Mouse (Mus musculus) testis, adult 2 months (tissue): Measurements from ENCODE around the gene Gm20388. TPM values are rescaled to one million over a fixed set of nuclear protein-coding genes. Genes with fewer than 3 reads are reported as not detected.
A peak's percentile ranks its signal among the peaks of the same experiment; 100 is the strongest.

Source experiments
- H3K27ac ChIP-seq: fragments of 200-500 bp; 2 replicates; pipeline ENCODE4 v1.5.1; 2012; ENCODE audit warnings: low read depth, low read length; ENCODE audit not compliant: control insufficient read depth, insufficient read depth
- H3K27me3 ChIP-seq: fragments of 200-500 bp; 2 replicates; pipeline ENCODE4 v1.6.1; 2012; ENCODE audit warnings: mild to moderate bottlenecking, low read length, moderate library complexity; ENCODE audit not compliant: control insufficient read depth, insufficient read depth
- H3K36me3 ChIP-seq: fragments of 200-500 bp; 2 replicates; pipeline ENCODE4 v1.6.1; 2012; ENCODE audit warnings: mild to moderate bottlenecking, low read length; ENCODE audit not compliant: control insufficient read depth, insufficient read depth
- H3K4me1 ChIP-seq: fragments of 200-500 bp; 2 replicates; pipeline ENCODE4 v1.6.1; 2012; ENCODE audit warnings: low read length; ENCODE audit not compliant: control insufficient read depth, insufficient read depth
- H3K4me3 ChIP-seq: fragments of 200-500 bp; 2 replicates; pipeline ENCODE4 v1.5.1; 2012; ENCODE audit warnings: low read depth, mild to moderate bottlenecking, low read length, moderate library complexity, mixed read lengths; ENCODE audit not compliant: control insufficient read depth
- CTCF ChIP-seq: fragments of 200-500 bp; IDR thresholded peaks from 2 replicates; pipeline ENCODE4 v1.5.1; 2012; ENCODE audit warnings: low read depth, mild to moderate bottlenecking, inconsistent platforms, low read length, moderate library complexity; ENCODE audit not compliant: control insufficient read depth, insufficient read depth, insufficient replicate concordance
- POLR2A ChIP-seq: fragments of 200-500 bp; IDR thresholded peaks from 2 replicates; pipeline ENCODE4 v1.6.1; 2012; ENCODE audit warnings: low read depth, mild to moderate bottlenecking, inconsistent platforms, low read length, moderate library complexity; ENCODE audit not compliant: control insufficient read depth
- polyA plus RNA-seq: library from polyadenylated mRNA; depleted of rRNA; stranded (reverse); fragments of >200 nt; gene quantifications from 2 replicates; pipeline ENCODE4 v1.2.3, GENCODE M21; 2012

Gm20388 gene
- polyA plus RNA-seq, 1 experiment: 5.6 TPM

DNA sequence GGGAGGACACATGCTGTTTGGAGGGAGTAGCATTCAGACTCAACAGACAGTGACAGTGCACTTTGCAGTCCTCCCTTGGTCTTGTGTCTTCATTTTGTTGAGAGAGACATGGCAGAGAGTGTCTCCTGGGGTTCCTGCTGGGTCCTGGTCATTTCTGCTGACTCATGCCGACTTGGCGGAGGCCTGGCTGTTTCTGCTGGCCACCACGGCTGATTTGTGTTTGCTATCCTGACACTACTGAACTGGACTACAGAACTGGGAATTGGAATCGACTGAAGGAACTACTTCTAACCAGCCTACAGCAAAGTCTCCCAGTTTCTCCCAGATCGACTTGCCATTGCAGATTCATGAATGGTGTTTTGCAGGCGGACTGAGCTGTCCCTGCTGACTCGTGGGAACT, 2028.1 kb downstream of the Gm20388 start:
- no peaks in the 10 kb centered on the region for H3K36me3 ChIP-seq
- H3K27ac ChIP-seq: no peak overlapping the region
- H3K4me3 ChIP-seq: no peak overlapping the region
- no peaks in the 10 kb centered on the region for H3K27me3 ChIP-seq
- TF ChIP-seq POLR2A: no peak
- TF ChIP-seq CTCF: no peak
- peaks cover 6% of the 10 kb centered on the region for H3K4me1 ChIP-seq

DNA sequence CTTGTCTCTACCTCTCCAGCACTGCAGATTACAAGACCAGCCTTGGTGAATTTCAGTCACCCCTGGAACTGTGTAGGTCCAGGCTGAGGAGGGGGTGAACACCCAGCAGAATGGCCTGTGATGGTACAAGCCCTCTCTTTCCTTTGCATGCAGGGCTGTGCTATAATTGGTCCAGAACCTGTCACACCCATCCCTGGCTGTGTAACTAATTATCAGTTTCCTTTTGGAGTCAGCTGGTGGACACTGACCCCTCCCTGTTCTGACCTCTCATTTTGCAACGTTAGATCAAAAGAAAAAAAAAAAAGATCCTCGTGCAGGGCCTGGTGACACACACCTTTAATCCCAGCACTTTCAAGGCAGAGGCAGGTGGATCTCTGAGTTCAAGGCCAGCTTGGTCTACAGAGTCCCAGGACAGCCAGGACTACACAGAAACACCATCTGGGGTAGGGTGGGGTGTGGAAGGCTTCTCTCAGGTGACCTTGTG, 2032.5 kb downstream of the Gm20388 start:
- H3K27ac ChIP-seq: no peak overlapping the region
- no peak overlapping the region for H3K4me3 ChIP-seq
- H3K36me3 ChIP-seq: no peaks in the 10 kb centered on the region
- TF ChIP-seq POLR2A (no peak), CTCF (no peak)
- H3K4me1 ChIP-seq: peaks cover 13% of the 10 kb centered on the region
- H3K27me3 ChIP-seq: no peaks in the 10 kb centered on the region

GRCm38 (mm10) chr8:121943716-121944115, 2033.1 kb downstream of the Gm20388 start:
- peaks cover 19% of the 10 kb centered on the region for H3K4me1 ChIP-seq
- H3K36me3 ChIP-seq: no peaks in the 10 kb centered on the region
- H3K4me3 ChIP-seq: no peak overlapping the region
- H3K27me3 ChIP-seq: no peaks in the 10 kb centered on the region
- TF ChIP-seq POLR2A (no peak), CTCF (no peak)
- no peak overlapping the region for H3K27ac ChIP-seq

DNA sequence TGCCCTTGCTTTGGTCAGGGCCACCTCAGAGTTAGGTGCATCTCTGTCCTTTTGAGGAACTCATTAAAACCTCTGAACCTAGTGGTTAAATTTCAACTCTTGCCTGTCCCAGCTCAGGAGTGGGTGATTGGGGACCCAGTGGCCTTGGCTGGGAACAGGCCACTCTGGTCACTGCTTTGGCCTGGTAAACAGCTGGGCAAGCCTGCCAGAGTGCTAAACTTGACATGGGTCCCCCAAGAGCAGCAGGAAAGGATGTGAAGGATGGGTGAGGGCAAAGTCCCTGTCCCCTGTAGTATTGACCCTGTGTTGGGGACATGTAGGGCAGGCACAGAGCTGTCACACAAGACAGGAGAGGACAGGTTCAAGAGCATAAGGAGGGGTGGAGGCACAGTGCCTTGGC, 2034.2 kb downstream of the Gm20388 start, which contains the start of gene Car5a:
TSS of gene Car5a (minus strand) at position 74 of the 400 bp plus-strand sequence.
- TF ChIP-seq POLR2A (no peak), CTCF (no peak)
- H3K36me3 ChIP-seq: no peaks in the 10 kb centered on the region
- no peak within 1 kb of the TSS for H3K27ac ChIP-seq
- H3K4me3 ChIP-seq: no peak within 1 kb of the TSS
- H3K27me3 ChIP-seq: no peaks in the 10 kb centered on the region
- H3K4me1 ChIP-seq: peaks cover 24% of the 10 kb centered on the region

- Histone ChIP-seq H3K4me1 (peaks cover 24% of the 10 kb centered on the region), H3K4me3 (no peak overlapping the region), H3K27me3 (no peaks in the 10 kb centered on the region), H3K36me3 (no peaks in the 10 kb centered on the region), H3K27ac (no peak overlapping the region)
- TF ChIP-seq POLR2A (no peak), CTCF (no peak)
Measured at GRCm38 (mm10) chr8:121946351-121946750, 2035.7 kb downstream of the Gm20388 start.

- TF ChIP-seq POLR2A (no peak), CTCF (no peak)
Measured at GRCm38 (mm10) chr8:121947047-121947752, 2036.6 kb downstream of the Gm20388 start.

GRCm38 (mm10) chr8:121947753-121948141, 2037.1 kb downstream of the Gm20388 start:
- TF ChIP-seq CTCF (no peak), POLR2A (no peak)
- Histone ChIP-seq H3K27ac (no peak overlapping the region), H3K36me3 (no peaks in the 10 kb centered on the region), H3K4me1 (peaks cover 27% of the 10 kb centered on the region), H3K27me3 (no peaks in the 10 kb centered on the region), H3K4me3 (peak overlapping the region; percentile 19)

More at GRCm38 (mm10) chr8:121947047-121947752, 2036.6 kb downstream of the Gm20388 start:
- H3K4me1 ChIP-seq: peaks cover 26% of the 10 kb centered on the region
- H3K27me3 ChIP-seq: no peaks in the 10 kb centered on the region
- no peak overlapping the region for H3K4me3 ChIP-seq
- H3K36me3 ChIP-seq: no peaks in the 10 kb centered on the region
- H3K27ac ChIP-seq: no peak overlapping the region; the same call in 1 of the 2 replicates
